ENCODE assay signal across 15 mouse cellular contexts in the genomic region with DNA sequence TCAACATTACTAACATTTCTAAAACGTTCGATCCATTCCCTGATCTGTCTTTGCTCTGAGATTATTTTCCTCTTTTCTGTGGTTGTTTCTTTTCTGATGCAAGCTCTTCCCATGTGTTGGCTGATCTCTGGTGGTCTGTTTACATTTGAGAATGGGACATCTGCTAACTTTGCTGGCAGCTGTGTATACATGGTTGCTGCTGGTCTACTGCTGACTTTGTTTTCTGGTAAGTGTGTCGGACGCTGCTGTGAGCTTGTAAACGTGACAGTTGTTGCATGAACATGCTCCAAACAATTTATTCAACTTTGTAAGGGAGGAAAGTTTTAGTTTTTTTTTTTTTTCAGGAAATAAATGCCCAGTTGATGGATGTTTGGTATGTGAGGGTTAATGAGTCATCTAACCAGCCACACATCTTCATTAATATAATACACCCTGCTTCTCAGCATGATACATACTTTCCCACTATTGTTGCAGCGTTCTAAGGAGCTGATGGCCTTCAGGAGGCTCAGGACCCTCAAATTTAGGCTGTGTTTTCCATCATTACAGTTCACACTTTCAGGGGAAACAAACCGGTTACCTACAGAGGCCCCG. TPM values are rescaled to one million over a fixed set of nuclear protein-coding genes. Genes with fewer than 3 reads are reported as not detected.
DNase-seq lines count a peak whose midpoint lies in the region; ATAC-seq and TF ChIP-seq lines count a peak whose summit lies in the region.
"Had no signal": no experiment of that assay in that cellular context is flagged by ENCODE, and none has a peak within 500 bp of the region (broad histone marks: within the 10 kb centered on the region; RNA-seq: fewer than 3 reads in every experiment).

No protein-coding gene starts in this region.

- peaks cover 50% of the 10 kb centered on the region for H3K4me1 ChIP-seq in lung, embryonic 15.5 days
- H3K4me1 ChIP-seq in stomach, embryonic 14.5 days (ENCODE audit: control insufficient read depth, insufficient read depth, low read length): peaks cover 18% of the 10 kb centered on the region; the same call in 1 of the 2 replicates
- no peaks in the 10 kb centered on the region for H3K4me1 ChIP-seq in stomach, postnatal 0 days (replicated peaks; ENCODE audit: control insufficient read depth, insufficient read depth)
- H3K4me1 ChIP-seq in stomach, embryonic 16.5 days (ENCODE audit: control insufficient read depth, insufficient read depth, low read length): peaks cover 22% of the 10 kb centered on the region

- peak overlapping the region; percentile 77 for H3K27ac ChIP-seq in lung, embryonic 15.5 days
- peak overlapping the region; percentile 58; the same call in 1 of the 2 replicates for H3K27ac ChIP-seq in stomach, embryonic 14.5 days (ENCODE audit: low read length)
- H3K27ac ChIP-seq in stomach, postnatal 0 days (replicated peaks): no peak overlapping the region
- H3K27ac ChIP-seq in stomach, embryonic 16.5 days (ENCODE audit: low read length): peak overlapping the region; percentile 32; the same call in 1 of the 2 replicates
- H3K27ac ChIP-seq: embryonic facial prominence, embryonic 13.5 days; forebrain, embryonic 13.5 days; heart, embryonic 10.5 days had no signal

- no peak overlapping the region for H3K9ac ChIP-seq in lung, embryonic 15.5 days
- H3K9ac ChIP-seq in stomach, embryonic 14.5 days (replicated peaks; ENCODE audit: low read depth, low read length): no peak overlapping the region
- no peak overlapping the region for H3K9ac ChIP-seq in stomach, postnatal 0 days (ENCODE audit: low read length)
- no peak overlapping the region for H3K9ac ChIP-seq in stomach, embryonic 16.5 days (ENCODE audit: low read length)
- H3K9ac ChIP-seq: embryonic facial prominence, embryonic 13.5 days; forebrain, embryonic 13.5 days had no signal

- H3K36me3 ChIP-seq in lung, embryonic 15.5 days: no peaks in the 10 kb centered on the region
- H3K36me3 ChIP-seq in stomach, embryonic 14.5 days (ENCODE audit: control insufficient read depth, insufficient read depth, low read length): no peaks in the 10 kb centered on the region
- H3K36me3 ChIP-seq in stomach, postnatal 0 days (ENCODE audit: control insufficient read depth, insufficient read depth, low read length): no peaks in the 10 kb centered on the region
- no peaks in the 10 kb centered on the region for H3K36me3 ChIP-seq in stomach, embryonic 16.5 days (ENCODE audit: control insufficient read depth, insufficient read depth, low read length)
- H3K36me3 ChIP-seq: heart, embryonic 10.5 days had no signal

- DNase-seq in heart, adult 11 months: peak; percentile 54
- DNase-seq in heart, adult 18-20 months: no peak
- DNase-seq in lung, postnatal 25 days (ENCODE audit: low spot score): no peak
- DNase-seq in stomach, postnatal 0 days (ENCODE audit: low spot score): no peak
- no peak for DNase-seq in left cerebral cortex, postnatal 4 days
- DNase-seq: adrenal gland, postnatal 25 days; B cell, adult 2 months; kidney, adult 2 months; liver had no signal

- intact Hi-C loops in left cerebral cortex, postnatal 4 days (cut with DNase I): no loop called here

- TF ChIP-seq EP300 in stomach, postnatal 0 days (optimal IDR thresholded peaks at IDR 0.05): no peak

- no peaks in the 10 kb centered on the region for H3K9me3 ChIP-seq in lung, embryonic 15.5 days
- H3K9me3 ChIP-seq in stomach, embryonic 14.5 days (ENCODE audit: control insufficient read depth, low read depth, low read length): no peaks in the 10 kb centered on the region
- H3K9me3 ChIP-seq in stomach, postnatal 0 days (ENCODE audit: control insufficient read depth, low read length): no peaks in the 10 kb centered on the region
- no peaks in the 10 kb centered on the region for H3K9me3 ChIP-seq in stomach, embryonic 16.5 days (replicated peaks; ENCODE audit: control insufficient read depth, low read length)
- H3K9me3 ChIP-seq: embryonic facial prominence, embryonic 13.5 days; forebrain, embryonic 13.5 days; heart, embryonic 10.5 days had no signal

- no peak overlapping the region for H3K4me3 ChIP-seq in lung, embryonic 15.5 days
- no peak overlapping the region for H3K4me3 ChIP-seq in stomach, embryonic 14.5 days (ENCODE audit: low read depth, low read length)
- H3K4me3 ChIP-seq in stomach, postnatal 0 days (ENCODE audit: low read depth, low read length): no peak overlapping the region
- H3K4me3 ChIP-seq in stomach, embryonic 16.5 days (replicated peaks; ENCODE audit: low read length): no peak overlapping the region
- H3K4me3 ChIP-seq: embryonic facial prominence, embryonic 13.5 days; forebrain, embryonic 13.5 days; heart, embryonic 10.5 days had no signal

- WGBS in lung, embryonic 15.5 days: 29% methylated on average over 8 of the region's 8 CpGs
- 31% methylated on average over 8 of the region's 8 CpGs for WGBS in stomach, embryonic 14.5 days
- WGBS in stomach, postnatal 0 days: 26% methylated on average over 8 of the region's 8 CpGs
- WGBS in stomach, embryonic 16.5 days: 25% methylated on average over 8 of the region's 8 CpGs

- H3K27me3 ChIP-seq in lung, embryonic 15.5 days: no peaks in the 10 kb centered on the region
- no peaks in the 10 kb centered on the region for H3K27me3 ChIP-seq in stomach, embryonic 14.5 days (ENCODE audit: control insufficient read depth, insufficient read depth, low read length)
- H3K27me3 ChIP-seq in stomach, postnatal 0 days (ENCODE audit: control insufficient read depth, insufficient read depth, low read length): no peaks in the 10 kb centered on the region
- H3K27me3 ChIP-seq in stomach, embryonic 16.5 days (ENCODE audit: control insufficient read depth, insufficient read depth, low read length): no peaks in the 10 kb centered on the region
- H3K27me3 ChIP-seq: embryonic facial prominence, embryonic 13.5 days; forebrain, embryonic 13.5 days had no signal

- peak overlapping the region; percentile 13; the same call in 1 of the 2 replicates for H3K4me2 ChIP-seq in lung, embryonic 15.5 days
- no peak overlapping the region for H3K4me2 ChIP-seq in stomach, embryonic 14.5 days (replicated peaks; ENCODE audit: low read depth, low read length)
- no peak overlapping the region for H3K4me2 ChIP-seq in stomach, postnatal 0 days (replicated peaks; ENCODE audit: low read depth)
- H3K4me2 ChIP-seq in stomach, embryonic 16.5 days (ENCODE audit: low read depth, low read length): no peak overlapping the region
- H3K4me2 ChIP-seq: embryonic facial prominence, embryonic 13.5 days; forebrain, embryonic 13.5 days had no signal

- no peak for TF ChIP-seq CTCF in stomach, postnatal 0 days (IDR thresholded peaks at IDR 0.05; ENCODE audit: low read depth)

- peak; percentile 74; the same call in 1 of the 2 replicates for ATAC-seq in lung, embryonic 15.5 days (ENCODE audit: borderline replicate concordance, extremely low read depth, low FRiP score, low TSS enrichment)
- ATAC-seq in stomach, embryonic 14.5 days (ENCODE audit: insufficient number of reproducible peaks, insufficient read depth, low FRiP score, low read depth): no peak
- ATAC-seq in stomach, postnatal 0 days (ENCODE audit: low FRiP score, low TSS enrichment): no peak
- ATAC-seq in stomach, embryonic 16.5 days (ENCODE audit: insufficient read depth, low FRiP score): no peak
- ATAC-seq: forebrain, embryonic 13.5 days had no signal

RNA-seq across cellular contexts. Expression of gene Plekhh2, which starts 21.3 kb away (rescaled TPM):
- 1 to 10 TPM; 1.5 to 1.7 TPM for total RNA-seq in heart, adult 18-20 months (2021)
- polyA plus RNA-seq in lung, embryonic 15.5 days (2015; fragmentation: Nextera tagmentation; extraction: Ambion mirVana): 7.4 and 8.8 TPM in 2 replicates
- 16.2 and 18.1 TPM in 2 replicates for polyA plus RNA-seq in stomach, embryonic 14.5 days (2014; fragmentation: Nextera tagmentation; extraction: Ambion mirVana)
- polyA plus RNA-seq in stomach, postnatal 0 days (2015; fragmentation: Nextera tagmentation; extraction: Ambion mirVana): 2.3 and 2.4 TPM in 2 replicates
- polyA plus RNA-seq in stomach, embryonic 16.5 days (2015; fragmentation: Nextera tagmentation; extraction: Ambion mirVana): 9.9 and 10.0 TPM in 2 replicates
- total RNA-seq in left cerebral cortex, postnatal 4 days (2021): 1 to 10 TPM; 3.9 to 4.7 TPM
